Mouse (Mus musculus) lung, postnatal 10 days (tissue): ENCODE data around the gene Nhlrc2.

Experiments used
- DNase-seq: peaks from one replicate; pipeline ENCODE4 v3.0.0; 2021

Nhlrc2 gene

DNA sequence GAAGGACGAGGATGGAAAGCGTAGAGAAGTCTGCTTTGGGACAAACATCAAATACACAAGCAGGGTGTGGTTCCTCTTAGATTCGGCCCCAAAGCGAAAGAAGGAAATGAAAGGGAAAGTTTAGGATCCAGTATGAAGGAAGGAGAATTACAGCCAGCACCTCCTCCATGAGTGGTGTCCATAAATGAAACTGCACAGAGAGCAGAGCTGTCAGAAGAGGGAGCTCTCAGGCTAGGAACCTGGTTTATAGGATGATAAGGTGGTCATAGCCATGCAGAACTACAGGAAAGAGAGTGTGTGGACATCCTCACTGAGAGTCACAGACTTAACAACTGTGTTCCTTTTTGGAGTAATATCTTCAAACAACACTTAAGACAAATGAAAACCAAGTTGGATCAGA, 18.0 kb downstream of the Nhlrc2 start:
- peak; percentile 87 for DNase-seq

DNA sequence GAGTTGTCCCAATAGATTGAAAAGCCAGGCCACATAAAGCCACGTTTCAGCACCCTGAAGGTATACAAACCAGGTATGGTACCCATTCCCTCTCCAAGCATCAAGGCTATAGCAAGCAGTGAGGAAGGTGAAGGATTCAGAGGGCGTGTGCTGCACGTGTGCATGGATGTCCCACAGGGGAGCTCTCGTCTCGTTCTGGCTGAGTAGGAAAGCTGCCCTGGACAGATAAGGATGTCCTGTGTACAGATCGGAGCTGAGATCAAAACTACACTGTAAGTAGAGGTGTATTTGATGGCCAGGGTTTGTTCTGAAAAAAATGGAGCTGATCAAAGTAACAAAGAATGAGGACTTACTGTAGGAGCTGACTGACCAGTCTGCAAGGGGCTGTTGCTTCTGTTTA, 18.9 kb downstream of the Nhlrc2 start:
- DNase-seq: peak; percentile 33

DNA sequence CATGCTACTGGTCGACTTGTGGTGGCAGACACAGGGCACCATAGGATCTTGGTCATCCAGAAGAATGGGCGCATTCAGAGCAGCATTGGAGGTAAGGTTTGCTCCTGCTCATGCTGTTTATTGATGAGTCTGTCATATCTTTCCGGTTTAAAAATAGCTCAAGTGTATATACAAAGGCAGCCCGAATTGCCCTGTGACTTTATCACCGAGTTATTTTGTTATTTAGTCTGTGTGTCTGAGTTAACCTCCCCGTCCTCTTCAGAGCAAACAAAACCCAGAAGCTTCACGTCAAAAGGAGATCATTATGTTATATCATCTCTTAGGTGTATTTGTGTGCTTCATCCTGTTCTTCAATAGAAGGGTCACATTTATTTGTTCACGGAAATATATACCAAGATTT, 22.7 kb downstream of the Nhlrc2 start:
- no peak for DNase-seq

DNA sequence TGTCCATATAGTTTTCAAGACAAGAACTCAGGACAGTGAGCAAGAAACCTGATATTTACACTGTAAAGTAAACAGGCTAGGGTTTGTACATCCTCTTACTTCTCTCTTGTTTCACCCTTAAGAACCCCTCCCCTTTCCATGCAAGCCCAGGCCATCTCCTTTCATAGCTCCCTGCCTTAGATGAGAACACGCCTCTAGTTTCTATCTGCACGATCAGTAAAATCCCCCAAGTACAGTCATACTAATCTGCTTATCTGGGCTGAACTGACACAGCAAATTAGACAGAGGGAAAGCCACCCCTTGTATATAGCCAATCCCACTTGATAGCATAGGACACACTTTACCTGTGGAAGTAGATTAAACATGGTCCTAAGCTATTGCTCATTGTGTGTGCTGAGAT, 23.2 kb downstream of the Nhlrc2 start:
- no peak for DNase-seq

DNA sequence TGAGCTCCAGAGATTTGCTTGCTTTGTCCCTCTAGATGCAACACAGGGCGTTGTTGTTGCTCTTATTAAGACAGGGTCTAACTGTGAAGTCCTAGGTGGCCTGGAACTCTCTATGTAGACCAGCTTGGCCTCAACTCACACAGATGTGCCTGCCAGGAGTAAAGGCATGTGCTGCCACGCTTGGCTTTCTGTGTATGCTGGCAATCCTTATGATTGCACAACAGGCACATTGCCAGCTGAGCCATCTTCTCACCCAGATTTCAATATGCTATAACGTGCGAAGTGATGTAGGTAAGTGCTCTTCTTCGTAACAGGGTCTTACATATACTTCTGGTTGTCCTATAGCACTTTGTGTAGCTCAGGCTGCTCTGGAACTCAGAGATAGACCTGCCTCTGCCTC, 23.9 kb downstream of the Nhlrc2 start:
- no peak for DNase-seq

DNA sequence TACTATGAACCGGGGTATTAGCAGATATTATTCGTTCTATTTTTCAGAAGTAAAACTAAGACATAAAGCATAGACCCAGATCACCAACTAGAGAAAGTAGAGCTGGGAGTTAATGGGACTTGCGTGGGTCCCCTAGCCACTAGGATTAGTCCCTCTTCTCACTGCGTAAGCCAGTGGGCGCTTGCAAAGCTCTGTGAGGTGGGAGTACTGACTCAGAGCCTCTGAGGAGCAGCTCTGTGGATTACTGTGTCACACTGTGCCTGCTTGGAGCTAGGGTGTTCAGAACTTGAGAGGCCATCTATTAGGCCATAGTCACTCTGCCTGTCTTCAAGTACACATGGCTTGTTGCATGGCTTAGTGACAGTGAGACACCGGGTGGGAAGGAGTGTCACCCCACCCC, 25.1 kb downstream of the Nhlrc2 start:
- DNase-seq: no peak

DNA sequence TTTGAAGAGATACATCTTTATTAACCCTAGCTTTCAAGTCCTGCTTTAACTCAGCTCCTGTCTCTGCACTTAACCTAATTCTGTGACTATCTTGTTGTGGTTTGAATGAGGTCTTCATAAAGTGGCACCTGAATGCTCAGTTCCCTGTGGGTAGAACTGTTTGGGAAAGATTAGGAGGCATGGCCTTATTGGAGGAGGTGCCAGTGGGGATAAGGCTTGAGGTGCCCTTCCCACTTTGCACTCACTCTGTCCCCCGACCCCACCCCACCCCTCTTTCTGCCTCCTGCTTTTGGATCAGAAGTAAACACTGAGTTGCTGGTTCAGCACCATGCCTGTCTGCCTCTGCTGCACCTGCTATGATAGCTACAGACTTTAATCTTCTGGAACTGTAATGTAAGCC, 29.7 kb downstream of the Nhlrc2 start:
- DNase-seq: no peak

DNA sequence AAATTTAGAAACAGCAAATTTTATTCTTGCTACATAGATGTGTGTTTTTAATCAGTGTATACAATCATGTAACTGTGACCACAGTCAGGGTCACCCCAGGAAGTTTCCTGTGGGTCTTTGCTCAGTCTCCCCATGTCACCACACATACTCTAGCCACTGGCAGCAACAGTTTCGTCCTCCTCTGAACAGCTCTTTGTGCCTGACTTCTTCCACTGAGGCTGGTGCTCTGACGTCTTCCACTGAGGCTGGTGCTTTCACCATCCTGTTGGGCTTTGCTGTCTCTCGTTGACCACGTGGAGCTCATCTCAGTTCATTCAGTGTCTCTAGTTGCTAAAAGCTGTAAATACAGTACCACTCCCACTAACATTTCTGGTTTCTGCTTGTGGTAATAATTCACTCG, 33.9 kb downstream of the Nhlrc2 start:
- no peak for DNase-seq

DNA sequence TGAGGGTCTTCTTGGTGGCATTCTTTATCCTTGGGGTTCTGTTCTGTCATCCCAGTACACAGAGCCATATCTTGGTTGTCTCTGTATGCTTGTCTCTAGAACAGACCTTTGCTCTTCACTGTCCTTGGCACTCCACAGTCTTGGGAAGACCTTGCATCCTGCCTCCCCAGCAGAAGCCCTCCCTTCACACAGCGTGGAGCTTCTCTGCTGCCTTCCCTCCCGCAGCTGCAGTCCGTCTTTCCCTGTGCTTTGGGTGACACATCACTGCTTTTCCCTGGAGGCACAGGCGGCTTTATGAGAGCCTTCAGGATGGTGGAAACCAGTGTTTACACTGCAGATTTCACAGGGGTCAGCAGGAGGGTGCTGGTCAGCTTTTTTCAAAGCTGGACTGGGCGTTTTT, 35.7 kb downstream of the Nhlrc2 start:
- peak; percentile 64 for DNase-seq

DNA sequence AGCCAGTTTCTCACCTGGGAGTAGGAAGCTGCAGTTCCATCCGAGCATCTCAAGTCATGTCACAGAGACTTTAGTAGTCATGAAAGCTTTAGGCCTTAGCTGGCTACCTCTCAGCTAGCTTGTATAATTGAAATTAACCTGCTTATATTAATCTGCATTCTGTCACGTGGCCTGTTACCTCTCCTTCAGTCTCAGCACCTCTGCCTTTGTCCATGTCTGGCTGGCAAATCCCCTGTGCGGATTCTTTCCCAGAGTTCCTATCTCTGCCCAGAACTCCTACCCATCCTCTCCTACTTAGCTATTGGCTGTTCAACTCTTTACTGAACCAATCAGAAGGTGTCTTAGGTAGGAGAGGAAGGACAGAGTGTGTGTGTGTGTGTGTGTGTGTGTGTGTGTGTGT, 36.2 kb downstream of the Nhlrc2 start:
- no peak for DNase-seq

DNA sequence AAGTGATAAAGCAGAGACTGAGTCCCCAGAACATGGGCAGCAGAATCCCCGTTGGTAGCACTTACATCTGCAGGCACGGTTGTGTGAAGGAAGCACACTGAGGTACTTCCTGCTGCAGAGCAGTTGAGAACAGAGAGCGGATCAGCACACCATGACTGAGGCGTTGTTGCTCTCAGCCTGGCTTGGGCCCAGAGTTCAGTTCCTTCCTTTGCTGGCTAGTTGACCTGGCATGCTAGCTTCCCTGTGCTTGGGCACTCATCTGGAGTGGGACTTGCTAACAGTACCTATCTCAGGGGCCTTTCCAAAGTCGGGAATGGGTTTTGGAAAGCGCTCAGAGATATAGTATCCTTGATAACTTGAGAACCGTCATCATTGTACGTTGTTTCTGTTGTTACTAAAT, 38.3 kb downstream of the Nhlrc2 start:
- DNase-seq: no peak

DNA sequence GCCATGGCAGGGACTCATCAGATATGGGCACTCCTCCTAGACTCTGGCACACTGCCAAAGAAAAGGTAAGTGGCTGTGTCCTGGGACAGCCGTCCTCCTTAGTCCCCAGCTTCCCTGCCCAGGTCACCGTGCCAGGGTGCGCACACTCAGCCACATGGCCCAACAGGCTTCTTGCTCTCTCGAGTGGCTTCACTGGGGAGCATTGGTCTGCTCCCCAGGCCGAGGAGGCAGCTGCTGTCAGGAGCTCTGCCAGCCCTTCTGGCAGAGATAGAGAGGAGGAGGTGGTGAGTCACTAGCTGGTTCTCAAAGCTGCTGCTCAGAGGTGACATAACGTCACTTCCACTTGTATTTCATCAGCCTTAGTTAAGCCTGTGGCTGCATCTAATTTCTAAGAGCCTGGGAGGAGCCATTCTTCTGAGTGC, 40.2 kb downstream of the Nhlrc2 start:
- peak; percentile 72 for DNase-seq

DNA sequence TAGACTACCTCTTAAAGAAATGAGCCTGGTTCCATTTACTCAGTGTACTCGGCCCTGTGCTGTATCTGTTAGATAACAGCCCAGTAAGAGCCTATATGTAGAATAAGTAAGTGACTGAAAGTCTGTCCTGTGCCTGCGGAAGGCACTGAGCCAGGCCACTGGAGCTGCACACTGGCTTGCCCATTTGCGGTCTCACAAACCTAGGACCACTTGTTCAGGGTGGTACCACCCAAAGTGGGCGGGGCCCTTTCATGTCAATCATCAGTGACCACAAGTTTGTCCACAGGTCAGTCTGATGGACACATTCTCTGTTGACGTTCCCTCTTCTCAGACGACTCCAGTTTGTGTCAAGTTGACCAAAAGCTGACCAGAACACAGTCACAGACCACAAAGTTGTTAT, 40.9 kb downstream of the Nhlrc2 start:
- DNase-seq: no peak

DNA sequence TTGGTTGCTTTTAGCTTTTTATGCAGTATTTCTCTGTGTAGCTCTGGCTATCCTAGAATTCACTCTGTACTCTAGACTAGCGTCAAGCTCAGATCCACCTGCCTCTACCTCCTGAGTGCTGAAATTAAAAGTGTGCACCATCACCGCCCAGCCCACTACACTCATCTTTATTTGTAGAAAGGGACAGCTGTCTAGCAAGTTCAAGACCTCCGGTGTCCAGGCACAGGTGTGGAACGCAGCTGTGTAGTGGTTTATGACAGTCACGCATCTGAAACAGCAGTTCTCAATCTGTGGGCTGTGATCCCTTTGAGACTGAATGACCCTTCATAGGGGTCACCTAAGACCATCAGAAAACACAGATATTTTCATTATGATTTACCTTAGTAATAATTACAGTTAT, 41.4 kb downstream of the Nhlrc2 start:
- no peak for DNase-seq

DNA sequence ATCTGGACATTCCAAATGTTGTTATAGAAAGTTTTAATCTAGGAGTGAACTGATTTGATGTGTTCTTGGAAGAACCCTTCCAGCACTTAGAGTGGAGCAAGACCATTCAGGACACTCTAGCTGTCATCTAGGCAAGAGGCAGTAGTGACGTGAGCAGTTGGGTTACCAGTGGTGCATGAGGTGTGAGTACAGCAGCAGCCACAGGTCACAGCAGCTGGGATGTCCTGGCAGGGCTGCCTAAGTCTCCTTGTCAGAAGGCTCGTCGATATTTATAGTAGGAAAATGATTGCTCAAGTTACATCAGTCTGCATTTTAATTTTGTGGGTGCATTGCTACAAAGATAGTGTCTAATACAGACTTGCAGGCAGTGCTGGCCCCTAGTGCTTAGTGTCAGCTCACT, 42.2 kb downstream of the Nhlrc2 start:
- DNase-seq: no peak

DNA sequence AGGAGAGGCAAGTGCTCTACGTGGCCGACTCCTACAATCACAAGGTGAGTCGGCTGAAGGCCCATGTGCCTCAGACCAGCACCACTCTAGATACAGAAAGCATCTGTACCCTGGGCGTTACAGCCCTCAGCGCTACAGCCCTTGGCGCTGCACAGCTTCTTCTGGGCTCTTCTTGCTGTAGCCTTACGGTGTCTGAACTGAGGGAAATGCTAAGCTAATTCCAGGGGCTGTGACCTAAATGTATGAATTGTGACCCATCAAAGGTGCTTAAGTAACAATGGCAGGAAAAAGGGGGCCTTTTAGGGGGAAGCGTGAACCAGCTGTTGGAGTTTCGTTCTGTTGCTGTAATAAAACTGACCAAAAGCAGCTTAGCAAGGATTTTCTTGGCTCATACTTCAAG, 44.4 kb downstream of the Nhlrc2 start:
- DNase-seq: no peak

DNA sequence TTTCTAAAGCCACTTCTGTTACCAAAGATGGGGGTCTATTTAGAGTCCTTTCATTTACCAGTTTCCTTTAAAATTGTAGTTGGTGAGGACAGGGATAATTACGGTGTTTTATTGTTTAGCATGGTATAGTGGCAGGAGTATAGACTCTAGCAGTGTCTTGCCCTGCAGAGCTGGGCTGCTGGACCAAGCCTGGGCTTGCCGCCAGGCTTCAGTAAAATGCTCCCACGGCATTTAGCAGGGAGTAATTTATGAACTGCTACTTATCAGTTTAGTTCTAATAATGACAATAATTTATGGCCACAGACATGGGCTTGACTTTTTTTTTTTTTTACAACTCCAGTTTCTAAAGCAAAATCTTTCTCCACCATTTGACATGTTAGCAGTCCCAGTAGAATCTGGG, 51.9 kb downstream of the Nhlrc2 start:
- peak; percentile 54 for DNase-seq

DNA sequence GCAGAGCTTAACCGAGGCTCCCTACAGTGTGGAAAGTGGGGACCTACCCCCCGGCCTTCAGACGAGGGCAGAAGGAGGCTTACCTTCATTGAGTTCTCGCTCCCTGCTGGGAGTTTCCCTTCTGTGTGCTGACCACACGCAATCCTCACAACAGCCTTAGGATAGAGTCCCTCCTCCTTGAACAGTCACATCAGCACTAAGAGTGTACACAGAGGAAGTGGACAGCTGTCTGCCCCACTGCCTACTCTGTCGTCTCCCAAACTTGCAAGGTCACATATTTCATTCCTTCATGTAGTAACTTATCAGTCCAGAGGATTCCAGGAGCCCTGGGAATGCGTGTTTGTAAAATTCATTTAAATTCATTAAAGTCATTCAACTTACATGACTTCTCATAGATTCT, 52.7 kb downstream of the Nhlrc2 start:
- no peak for DNase-seq

DNA sequence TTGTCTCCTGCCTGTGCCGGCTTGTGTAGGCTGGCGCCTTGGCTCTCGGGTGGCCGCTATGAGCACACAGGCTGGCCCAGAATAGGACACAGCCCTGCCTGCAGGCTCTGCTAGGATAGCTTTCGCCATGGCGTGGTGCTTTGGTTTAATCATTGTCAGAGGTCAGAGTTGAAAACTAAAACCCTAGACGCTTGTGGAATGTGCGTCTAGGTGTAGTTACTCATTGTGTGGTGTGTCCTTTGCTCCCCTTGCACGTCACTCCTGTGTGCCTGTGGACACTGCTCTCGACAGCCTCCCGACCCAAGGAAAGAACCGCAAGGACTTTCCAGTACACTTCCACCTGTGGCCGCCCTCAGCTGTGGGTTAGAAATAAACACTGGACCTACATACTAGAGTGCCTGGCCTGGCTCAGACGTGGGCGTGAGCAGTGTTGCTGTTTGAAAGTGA, 53.9 kb downstream of the Nhlrc2 start:
- DNase-seq: peak; percentile 38

DNA sequence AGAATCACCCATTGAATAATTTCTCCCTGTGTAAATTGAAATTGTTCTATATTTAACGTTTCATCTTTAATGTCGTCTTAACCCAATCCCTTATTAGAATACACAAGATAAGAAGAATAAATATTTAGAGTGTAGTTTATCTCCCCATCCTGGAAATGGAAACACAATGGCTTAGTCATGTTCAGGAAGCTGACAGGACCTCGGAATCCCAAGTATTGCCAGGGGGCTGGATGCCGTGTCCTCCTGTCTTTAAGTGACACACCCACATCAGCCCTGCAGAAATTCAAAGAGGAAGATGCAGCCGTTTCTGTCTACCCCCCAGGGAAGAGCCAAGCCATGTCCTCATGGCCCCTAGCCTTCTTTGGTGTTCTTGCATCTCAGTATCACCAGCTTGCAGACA, 60.9 kb downstream of the Nhlrc2 start:
- DNase-seq: peak; percentile 57

DNA sequence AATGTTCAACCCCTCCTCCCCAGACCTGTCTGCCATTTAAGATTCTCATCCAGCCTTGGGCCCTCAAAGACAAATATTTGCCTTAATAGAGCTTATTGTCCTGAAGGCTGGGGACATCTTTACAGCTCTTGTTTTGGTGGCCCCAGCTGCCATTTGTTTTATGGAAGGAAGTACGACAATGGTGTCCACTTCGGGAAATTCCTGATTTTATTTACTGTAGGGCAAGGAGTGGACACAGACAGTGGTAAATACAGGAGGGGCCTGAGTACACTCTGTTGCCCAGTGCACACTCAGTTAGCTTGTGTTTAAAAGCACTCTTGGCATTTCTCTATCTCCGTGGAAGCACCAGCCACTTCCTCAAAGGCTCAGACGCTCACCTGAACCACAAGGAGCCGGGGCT, 66.1 kb downstream of the Nhlrc2 start:
- peak; percentile 38 for DNase-seq

DNA sequence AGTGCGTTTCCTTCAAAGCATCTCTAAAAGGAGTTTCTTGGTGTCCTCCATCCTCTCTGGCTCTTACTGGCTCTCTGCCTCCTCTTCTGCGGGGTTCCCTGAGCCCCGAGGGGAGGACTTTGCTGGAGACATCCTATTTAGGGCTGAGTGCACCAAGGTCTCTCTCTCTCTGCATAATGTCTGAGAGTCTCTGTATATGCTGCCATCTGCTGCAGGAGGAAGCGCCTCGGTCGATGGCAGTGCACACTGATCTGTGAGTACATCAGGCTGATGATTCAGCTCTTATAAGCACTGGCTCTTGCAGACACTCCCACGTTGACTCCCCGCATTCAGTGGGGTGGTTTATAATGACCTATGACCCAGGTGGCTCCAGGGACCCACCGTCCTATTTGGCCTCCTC, 70.8 kb downstream of the Nhlrc2 start:
- no peak for DNase-seq

DNA sequence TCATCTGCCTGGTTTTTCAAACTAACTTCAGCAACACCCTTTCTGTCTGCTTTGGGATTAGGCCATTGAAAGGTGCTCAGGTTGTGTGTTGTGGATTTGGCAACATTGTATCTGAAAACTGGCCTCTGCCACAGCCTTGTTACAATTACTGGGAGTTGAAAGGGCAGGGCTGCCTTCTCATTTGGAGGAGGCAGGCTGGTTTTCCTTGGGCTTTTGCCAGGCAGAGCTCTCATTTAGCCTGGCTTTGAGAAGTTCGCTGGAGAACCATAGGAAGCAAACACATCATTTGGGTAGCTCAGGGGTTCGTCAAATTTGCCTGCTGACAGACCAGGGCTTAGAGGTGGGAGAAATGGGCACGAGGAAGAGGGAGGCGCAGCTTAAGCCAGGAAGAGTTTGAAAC, 71.5 kb downstream of the Nhlrc2 start:
- DNase-seq: peak; percentile 39

DNA sequence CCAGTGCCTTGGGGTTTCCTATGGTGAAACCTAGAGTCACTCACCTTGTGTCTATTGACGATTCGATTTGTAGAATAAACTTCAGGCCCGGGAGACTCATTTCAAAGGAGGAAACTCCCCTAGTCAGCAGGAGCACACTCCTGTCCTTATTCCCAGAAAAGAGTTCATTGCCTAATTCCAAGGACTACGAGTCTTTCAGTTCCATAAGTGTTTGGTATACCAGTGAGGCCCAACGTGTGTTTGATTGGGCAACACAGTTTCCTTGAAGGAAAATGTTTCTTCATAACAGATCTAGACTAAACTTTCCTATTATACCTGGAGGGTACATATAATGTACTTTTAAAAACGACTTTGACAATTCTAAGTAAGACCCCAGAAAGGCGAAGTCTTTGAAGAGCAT, 73.8 kb downstream of the Nhlrc2 start:
- no peak for DNase-seq

DNA sequence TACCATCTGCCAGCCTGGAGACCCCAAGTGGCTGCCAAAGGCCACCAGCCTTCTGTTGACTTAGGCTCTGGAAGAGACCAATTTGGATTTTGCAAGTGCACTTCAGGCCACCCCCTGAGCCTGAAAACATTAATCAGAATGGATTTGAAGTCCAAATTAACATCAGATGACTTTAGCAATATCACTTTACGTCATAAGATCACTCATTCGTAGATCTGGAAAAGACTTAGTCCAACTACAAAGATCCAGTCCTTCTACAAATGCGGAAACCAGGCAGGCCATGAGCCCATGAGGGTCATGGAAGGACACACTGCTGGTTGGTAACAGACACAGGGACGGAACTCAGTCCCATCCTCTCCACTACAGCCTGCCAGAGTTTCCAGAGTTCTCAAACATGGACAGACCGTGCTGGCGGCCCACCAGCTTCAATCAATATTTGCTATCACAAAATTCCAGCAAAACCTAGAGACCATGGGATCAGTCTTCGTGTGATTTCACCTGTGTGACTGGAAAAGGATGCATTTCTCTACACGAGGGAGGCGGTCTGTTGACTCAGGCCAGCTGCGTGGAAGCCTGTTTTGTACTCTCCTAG, 79.9 kb downstream of the Nhlrc2 start:
- no peak for DNase-seq

DNA sequence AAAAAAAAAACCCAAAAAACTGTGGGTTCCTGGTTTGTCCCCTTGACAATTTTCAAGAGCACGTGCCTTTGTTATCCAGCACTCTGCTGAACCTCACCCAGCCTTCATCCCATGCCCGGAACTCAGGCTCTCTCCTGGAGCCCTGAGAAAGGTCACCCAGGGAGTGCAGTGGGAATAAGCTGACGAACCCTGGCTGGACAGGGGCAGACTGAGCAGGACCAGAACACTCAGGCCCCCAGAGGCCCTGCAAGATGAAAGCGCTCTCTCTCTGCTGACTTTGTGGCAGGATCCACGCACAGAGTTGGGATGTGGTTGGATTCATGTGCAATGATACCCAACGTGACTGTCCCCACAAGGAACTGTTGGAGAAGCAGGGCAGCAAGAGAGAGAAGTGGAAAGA, 81.6 kb downstream of the Nhlrc2 start:
- DNase-seq: no peak
